Mouse (Mus musculus): ENCODE results near the gene Hoxc11.

- no peak for TF ChIP-seq CTCF (IDR thresholded peaks at IDR 0.05; ENCODE audit: low read depth)
- TF ChIP-seq EP300 (IDR thresholded peaks at IDR 0.05; ENCODE audit: low read depth), result no peak
Measured at GRCm38 (mm10) chr15:102998608-102999182, 44.5 kb downstream of the Hoxc11 start.
